Mouse (Mus musculus) spleen, adult 2 months (tissue): Measurements from ENCODE around the gene Pip5k1a.

Experiments
- CTCF ChIP-seq: fragments of 200-500 bp; IDR thresholded peaks from 2 replicates; pipeline ENCODE4 v1.5.1; 2011; ENCODE audit warnings: mild to moderate bottlenecking, inconsistent platforms; ENCODE audit not compliant: insufficient read depth, insufficient read length, insufficient replicate concordance; ENCODE audit errors: extremely low read depth
- POLR2A ChIP-seq: fragments of 200-500 bp; IDR thresholded peaks from 2 replicates; pipeline ENCODE4 v1.6.1; 2011; ENCODE audit warnings: low read depth, low read length, inconsistent platforms

DNA sequence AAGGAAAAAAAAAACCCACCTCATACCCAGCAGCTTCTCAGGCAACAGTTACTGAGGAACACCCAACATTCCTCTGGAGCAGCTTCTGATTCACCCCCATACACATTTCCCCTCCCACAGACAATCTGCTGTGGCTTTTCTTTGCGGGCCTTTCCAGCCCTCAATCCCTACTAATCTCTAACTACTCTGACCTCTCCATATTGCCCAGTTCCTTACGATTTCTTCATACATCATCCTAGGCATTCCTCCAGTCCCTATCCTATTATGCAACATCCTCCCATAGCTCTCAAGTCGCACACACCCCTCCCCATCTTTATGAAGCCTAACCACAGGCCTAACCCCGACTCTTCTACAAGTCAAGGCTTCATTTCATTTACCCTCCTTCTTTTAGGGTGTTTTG, 1.6 kb downstream of the Pip5k1a start:
- TF ChIP-seq CTCF (no peak), POLR2A (no peak)
